Mouse (Mus musculus) myocyte (in vitro differentiated cells): ENCODE results near the gene Ythdf1. TPM values are rescaled to one million over a fixed set of nuclear protein-coding genes. Genes with fewer than 3 reads are reported as not detected.

Source experiments
- H3K27me3 ChIP-seq: one replicate; pipeline ENCODE4 v1.6.1; 2011; ENCODE audit not compliant: control insufficient read depth, insufficient read depth, insufficient read length
- H3K36me3 ChIP-seq: one replicate; pipeline ENCODE4 v1.6.1; 2011; ENCODE audit not compliant: control insufficient read depth, insufficient read depth
- H3K4me2 ChIP-seq: one replicate; pipeline ENCODE4 v1.6.1; 2011; ENCODE audit warnings: low read depth, control low read depth
- H3K4me3 ChIP-seq: one replicate; pipeline ENCODE4 v1.5.1; 2011; ENCODE audit warnings: mild to moderate bottlenecking, control low read depth, moderate library complexity
- H3K79me2 ChIP-seq: one replicate; pipeline ENCODE4 v1.6.1; 2011; ENCODE audit not compliant: control insufficient read depth, insufficient read depth
- H3ac ChIP-seq: one replicate; pipeline ENCODE4 v1.6.1; 2011; ENCODE audit not compliant: control insufficient read depth, insufficient read length
- CEBPB ChIP-seq: IDR thresholded peaks from 2 replicates; pipeline ENCODE4 v1.6.1; 2011; ENCODE audit warnings: mild to moderate bottlenecking, moderate library complexity; ENCODE audit not compliant: poor library complexity, insufficient read depth, severe bottlenecking
- E2F4 ChIP-seq: IDR thresholded peaks from one replicate; pipeline ENCODE4 v1.6.1; 2011; ENCODE audit warnings: mild to moderate bottlenecking, control low read depth, moderate library complexity; ENCODE audit not compliant: insufficient read depth
- MAX ChIP-seq: IDR thresholded peaks from one replicate; pipeline ENCODE4 v1.6.1; 2011; ENCODE audit warnings: low read depth, mild to moderate bottlenecking, control low read depth
- MYOD1 ChIP-seq, 3 experiments: IDR thresholded peaks; one replicate each; pipeline ENCODE4 v1.6.1; 2011; ENCODE audit warnings: control low read depth in 2 of 3, low read depth in 2 of 3, mild to moderate bottlenecking in 2 of 3, moderate library complexity in 1 of 3; ENCODE audit not compliant: insufficient read length in 2 of 3, control insufficient read depth in 1 of 3
- MYOG ChIP-seq, 3 experiments: IDR thresholded peaks; one replicate each; pipeline ENCODE4 v1.6.1; 2011; ENCODE audit warnings: control low read depth in 2 of 3, low read depth in 2 of 3, mild to moderate bottlenecking in 2 of 3; ENCODE audit not compliant: insufficient read length in 2 of 3, control insufficient read depth in 1 of 3, insufficient read depth in 1 of 3
- POLR2A ChIP-seq: IDR thresholded peaks from one replicate; pipeline ENCODE4 v1.6.1; 2011; ENCODE audit warnings: low read depth, mild to moderate bottlenecking, control low read depth, moderate library complexity; ENCODE audit not compliant: insufficient read length
- POLR2AphosphoS2 ChIP-seq: IDR thresholded peaks from one replicate; pipeline ENCODE4 v1.6.1; 2011; ENCODE audit warnings: low read depth, control low read depth; ENCODE audit not compliant: insufficient read length
- REST ChIP-seq: IDR thresholded peaks from one replicate; pipeline ENCODE4 v1.6.1; 2011; ENCODE audit warnings: mild to moderate bottlenecking, control low read depth, moderate library complexity; ENCODE audit not compliant: insufficient read depth, insufficient read length
- SRF ChIP-seq: IDR thresholded peaks from one replicate; pipeline ENCODE4 v1.6.1; 2011; ENCODE audit warnings: low read depth; ENCODE audit not compliant: control insufficient read depth, insufficient read length
- TCF12 ChIP-seq: IDR thresholded peaks from one replicate; pipeline ENCODE4 v1.6.1; 2011; ENCODE audit warnings: mild to moderate bottlenecking, control low read depth; ENCODE audit not compliant: poor library complexity, insufficient read depth, severe bottlenecking
- TCF3 ChIP-seq: IDR thresholded peaks from one replicate; pipeline ENCODE4 v1.6.1; 2011; ENCODE audit warnings: low read depth, control low read depth; ENCODE audit not compliant: insufficient read length
- USF1 ChIP-seq: IDR thresholded peaks from one replicate; pipeline ENCODE4 v1.6.1; 2011; ENCODE audit warnings: low read depth, mild to moderate bottlenecking, control low read depth, moderate library complexity
- polyA plus RNA-seq: library from polyadenylated mRNA; unstranded; fragments of >200 nt; fragmentation: generic; extraction: Trizol; gene quantifications from one replicate; pipeline ENCODE4 v1.2.1, GENCODE M21; 2012; ENCODE audit warnings: missing spikeins

Gene Ythdf1
- polyA plus RNA-seq, 1 experiment = 34.5 TPM

- H3K36me3 ChIP-seq = peaks cover 59% of the 10 kb centered on the region
- no peak overlapping the region for H3K4me2 ChIP-seq
- no peak overlapping the region for H3ac ChIP-seq
- peaks cover 76% of the 10 kb centered on the region for H3K79me2 ChIP-seq
- H3K4me3 ChIP-seq = no peak overlapping the region
- no peak for TF ChIP-seq POLR2AphosphoS2
- no peak for TF ChIP-seq MAX
- no peak for TF ChIP-seq TCF3
- no peaks in the 10 kb centered on the region for H3K27me3 ChIP-seq
Observed at GRCm38 (mm10) chr2:180915886-180916433, 4.8 kb downstream of the Ythdf1 start.

- peaks cover 65% of the 10 kb centered on the region for H3K36me3 ChIP-seq
- no peak overlapping the region for H3K4me2 ChIP-seq
- TF ChIP-seq TCF12 = no peak
- TF ChIP-seq SRF = no peak
- TF ChIP-seq MYOG (IDR thresholded peaks at IDR 0.05; ENCODE audit: control insufficient read depth in 1 of 3, insufficient read depth in 1 of 3, insufficient read length in 2 of 3, low read depth in 2 of 3) = no peak
- no peak for TF ChIP-seq E2F4
- no peak for TF ChIP-seq CEBPB
- TF ChIP-seq POLR2A = no peak
- no peak for TF ChIP-seq REST
- TF ChIP-seq MAX = no peak
- no peak for TF ChIP-seq POLR2AphosphoS2
- TF ChIP-seq MYOD1 (IDR thresholded peaks at IDR 0.05; ENCODE audit: control insufficient read depth in 1 of 3, insufficient read length in 2 of 3, low read depth in 2 of 3) = no peak
- TF ChIP-seq USF1 = no peak
- no peak for TF ChIP-seq TCF3
- H3ac ChIP-seq = no peak overlapping the region
- no peak overlapping the region for H3K4me3 ChIP-seq
- H3K79me2 ChIP-seq = peaks cover 55% of the 10 kb centered on the region
- H3K27me3 ChIP-seq = no peaks in the 10 kb centered on the region
Observed at GRCm38 (mm10) chr2:180910928-180911327, 9.8 kb downstream of the Ythdf1 start.

DNA sequence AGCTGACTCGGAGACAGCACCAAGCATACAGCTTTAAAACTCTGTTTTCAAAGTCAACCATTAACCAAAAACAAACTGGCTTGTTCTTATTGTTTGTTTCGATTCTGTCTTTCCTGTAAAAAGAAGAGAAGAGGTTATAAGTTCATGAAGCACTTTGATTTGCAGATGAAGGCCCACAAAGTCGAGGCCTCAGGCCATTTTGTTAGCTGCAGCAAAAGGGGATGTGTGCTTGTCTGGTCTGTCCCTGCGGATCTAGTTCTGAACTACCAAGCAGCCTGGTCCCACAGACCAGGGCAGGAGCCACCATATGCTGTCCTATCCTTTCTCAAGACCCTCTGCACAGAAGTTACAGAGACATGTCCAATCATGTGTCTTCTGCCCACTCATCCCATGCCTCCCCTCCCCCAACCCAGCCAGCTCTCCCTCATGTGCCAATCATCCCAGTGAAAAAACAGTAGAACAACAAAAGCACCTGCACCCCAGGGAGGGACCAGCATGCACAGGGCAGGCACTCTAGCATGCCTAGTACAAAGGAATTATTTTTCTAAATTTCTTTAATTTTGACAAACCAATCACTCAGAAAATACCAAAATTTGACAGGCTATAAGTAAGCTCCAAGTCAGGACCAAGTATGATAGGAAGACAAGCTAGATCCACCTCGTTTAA lies 15.1 kb downstream of the Ythdf1 start:
- H3K36me3 ChIP-seq = peaks cover 42% of the 10 kb centered on the region
- H3K27me3 ChIP-seq = no peaks in the 10 kb centered on the region
- TF ChIP-seq POLR2AphosphoS2 (no peak), TCF3 (no peak), MAX (no peak), SRF (no peak), CEBPB (no peak), REST (no peak), MYOG (IDR thresholded peaks at IDR 0.05; ENCODE audit: control insufficient read depth in 1 of 3, insufficient read depth in 1 of 3, insufficient read length in 2 of 3, low read depth in 2 of 3) (no peak), E2F4 (no peak), USF1 (no peak), MYOD1 (IDR thresholded peaks at IDR 0.05; ENCODE audit: control insufficient read depth in 1 of 3, insufficient read length in 2 of 3, low read depth in 2 of 3) (no peak), TCF12 (no peak), POLR2A (no peak)
- no peak overlapping the region for H3K4me2 ChIP-seq
- H3K79me2 ChIP-seq = peaks cover 23% of the 10 kb centered on the region
- H3K4me3 ChIP-seq = no peak overlapping the region
- no peak overlapping the region for H3ac ChIP-seq

DNA sequence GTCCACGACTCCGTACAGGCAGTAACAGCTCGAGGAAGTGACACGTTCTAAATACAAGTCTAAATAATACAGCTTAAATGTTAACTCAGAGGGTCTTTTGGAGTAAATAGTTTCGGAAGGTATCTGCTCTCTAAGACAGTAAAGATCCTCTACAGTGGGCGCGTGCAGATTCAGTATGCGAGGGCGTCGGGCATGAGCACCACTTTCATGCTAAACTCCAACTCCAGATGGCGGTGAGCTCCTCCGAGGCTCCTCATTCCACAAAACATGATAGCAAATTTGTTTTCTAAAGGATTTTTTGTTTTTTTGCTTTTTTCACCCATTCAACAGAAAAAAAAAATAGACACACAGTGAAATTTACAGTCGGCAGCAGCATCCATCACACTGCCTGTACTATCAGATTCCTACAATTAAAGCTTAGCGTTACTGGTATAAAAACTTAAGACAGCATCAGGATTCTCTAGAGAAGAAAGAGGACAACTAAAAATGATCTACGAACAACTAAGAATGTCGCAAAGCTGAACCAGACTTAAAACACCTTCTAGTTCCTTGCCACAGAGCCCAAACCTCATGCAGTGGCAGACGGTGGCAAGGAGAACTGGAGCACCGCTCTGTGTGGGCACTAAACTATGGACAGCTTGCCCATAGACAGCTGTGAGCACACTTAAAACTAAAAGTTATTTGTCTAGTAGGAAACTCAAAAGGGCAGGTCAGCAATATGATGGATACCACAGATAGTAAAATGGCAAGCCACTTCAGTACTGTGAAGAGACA lies 16.1 kb downstream of the Ythdf1 start:
- no peak for TF ChIP-seq POLR2A
- no peak for TF ChIP-seq USF1
- TF ChIP-seq CEBPB = no peak
- no peak for TF ChIP-seq SRF
- no peak for TF ChIP-seq TCF3
- Histone ChIP-seq H3K27me3 (no peaks in the 10 kb centered on the region), H3K36me3 (peaks cover 33% of the 10 kb centered on the region), H3K79me2 (peaks cover 14% of the 10 kb centered on the region), H3K4me3 (no peak overlapping the region), H3K4me2 (no peak overlapping the region), H3ac (no peak overlapping the region)

GRCm38 (mm10) chr2:180902086-180902485 lies 18.7 kb downstream of the Ythdf1 start:
- H3K4me3 ChIP-seq = no peak overlapping the region
- no peak overlapping the region for H3ac ChIP-seq
- no peak for TF ChIP-seq USF1
- H3K36me3 ChIP-seq = peaks cover 20% of the 10 kb centered on the region
- H3K79me2 ChIP-seq = no peaks in the 10 kb centered on the region
- no peak overlapping the region for H3K4me2 ChIP-seq
- peaks cover 3% of the 10 kb centered on the region for H3K27me3 ChIP-seq
